Mouse (Mus musculus) CD4-positive, CD25-positive, alpha-beta regulatory T cell, adult 4 months (primary cell): ENCODE data around the gene Phlpp1. TPM values are rescaled to one million over a fixed set of nuclear protein-coding genes. Genes with fewer than 3 reads are reported as not detected.

Experiments
- ATAC-seq: one replicate; pipeline ENCODE4 v1.8.0; 2017
- polyA plus RNA-seq, 2 experiments: library from polyadenylated mRNA; unstranded; fragments of 100-300 nt; shearing (Covaris generic); gene quantifications; one replicate each; pipeline ENCODE4 v1.2.1; 2017

Gene Phlpp1
- 10 to 100 TPM in 1 of 2 experiments, 1 to 10 TPM in 1; 8.7 to 11.8 TPM for polyA plus RNA-seq

GRCm38 (mm10) chr1:106171241-106172220 is at the start of gene Phlpp1:
TSS of gene Phlpp1 (plus strand) at chr1:106171752.
- peak; percentile 92 for ATAC-seq

- no peak for ATAC-seq
Measured at GRCm38 (mm10) chr1:106126601-106127000, 45.0 kb upstream of the Phlpp1 start.

- ATAC-seq: no peak
Measured at GRCm38 (mm10) chr1:106131697-106132349, 39.7 kb upstream of the Phlpp1 start.

- ATAC-seq: no peak
Measured at GRCm38 (mm10) chr1:106132350-106132700, 39.2 kb upstream of the Phlpp1 start.

GRCm38 (mm10) chr1:106138691-106139090 is 32.9 kb upstream of the Phlpp1 start:
- no peak for ATAC-seq

- ATAC-seq: no peak
Measured at GRCm38 (mm10) chr1:106139137-106139536, 32.4 kb upstream of the Phlpp1 start.

GRCm38 (mm10) chr1:106142010-106142409 is 29.5 kb upstream of the Phlpp1 start:
- no peak for ATAC-seq

GRCm38 (mm10) chr1:106144534-106144933 is 27.0 kb upstream of the Phlpp1 start:
- ATAC-seq: peak; percentile 40

GRCm38 (mm10) chr1:106145055-106145454 is 26.5 kb upstream of the Phlpp1 start:
- peak; percentile 56 for ATAC-seq

- peak; percentile 65 for ATAC-seq
Measured at GRCm38 (mm10) chr1:106145565-106146190, 25.9 kb upstream of the Phlpp1 start.

GRCm38 (mm10) chr1:106148386-106149380 is 22.9 kb upstream of the Phlpp1 start:
- ATAC-seq: no peak

GRCm38 (mm10) chr1:106151846-106152245 is 19.7 kb upstream of the Phlpp1 start:
- ATAC-seq: peak; percentile 97

- ATAC-seq: no peak
Measured at GRCm38 (mm10) chr1:106152742-106153141, 18.8 kb upstream of the Phlpp1 start.

GRCm38 (mm10) chr1:106154590-106154989 is 17.0 kb upstream of the Phlpp1 start:
- no peak for ATAC-seq

- ATAC-seq: no peak
Measured at GRCm38 (mm10) chr1:106155087-106155567, 16.4 kb upstream of the Phlpp1 start.

GRCm38 (mm10) chr1:106155702-106156101 is 15.8 kb upstream of the Phlpp1 start:
- ATAC-seq: no peak

- ATAC-seq: no peak
Measured at GRCm38 (mm10) chr1:106157961-106158515, 13.5 kb upstream of the Phlpp1 start.

GRCm38 (mm10) chr1:106159667-106160066 is 11.9 kb upstream of the Phlpp1 start:
- no peak for ATAC-seq

- no peak for ATAC-seq
Measured at GRCm38 (mm10) chr1:106160916-106161315, 10.6 kb upstream of the Phlpp1 start.

GRCm38 (mm10) chr1:106162581-106162980 is 9.0 kb upstream of the Phlpp1 start:
- peak; percentile 79 for ATAC-seq

GRCm38 (mm10) chr1:106163401-106163800 is 8.2 kb upstream of the Phlpp1 start:
- no peak for ATAC-seq
